Mouse (Mus musculus): ENCODE results near the gene Fmo2. TPM values are rescaled to one million over a fixed set of nuclear protein-coding genes. Genes with fewer than 3 reads are reported as not detected.

The Fmo2 gene
- total RNA-seq, 2 experiments from 2014 or later: 4.1 to 9.1 TPM

- DNase-seq: no peak
- intact Hi-C loops (cut with DNase I): no loop called here
Observed at GRCm38 (mm10) chr1:162857766-162858747, 40.5 kb downstream of the Fmo2 start.

- DNase-seq: no peak
- intact Hi-C loops (cut with DNase I): no loop called here
Observed at GRCm38 (mm10) chr1:162853812-162854482, 44.6 kb downstream of the Fmo2 start.

DNA sequence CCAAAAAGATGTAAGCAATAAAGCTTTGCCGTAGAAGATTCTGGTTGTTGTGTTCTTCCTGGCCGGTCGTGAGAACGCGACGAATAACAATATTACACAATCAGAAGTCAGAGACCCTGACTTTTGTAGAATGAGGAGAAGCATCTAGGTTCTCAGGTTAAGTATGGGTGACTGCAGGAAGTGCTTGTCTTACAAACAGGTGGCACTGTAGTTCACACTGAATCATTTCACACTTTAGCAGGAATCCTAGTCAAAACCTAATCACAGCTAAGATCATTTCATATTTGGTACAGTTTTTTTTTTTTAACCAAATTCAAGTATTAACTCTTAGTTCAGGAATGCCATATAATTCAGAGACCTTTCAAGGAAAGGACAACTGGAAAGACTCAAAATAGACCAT lies 51.0 kb downstream of the Fmo2 start:
- no peak for DNase-seq
- intact Hi-C loops (cut with DNase I): no loop called here

GRCm38 (mm10) chr1:162840211-162840610 lies 58.3 kb downstream of the Fmo2 start:
- no peak for DNase-seq
- intact Hi-C loops (cut with DNase I): no loop called here

- intact Hi-C loops (cut with DNase I): no loop called here
- no peak for DNase-seq
Observed at GRCm38 (mm10) chr1:162838976-162839375, 59.5 kb downstream of the Fmo2 start.

DNA sequence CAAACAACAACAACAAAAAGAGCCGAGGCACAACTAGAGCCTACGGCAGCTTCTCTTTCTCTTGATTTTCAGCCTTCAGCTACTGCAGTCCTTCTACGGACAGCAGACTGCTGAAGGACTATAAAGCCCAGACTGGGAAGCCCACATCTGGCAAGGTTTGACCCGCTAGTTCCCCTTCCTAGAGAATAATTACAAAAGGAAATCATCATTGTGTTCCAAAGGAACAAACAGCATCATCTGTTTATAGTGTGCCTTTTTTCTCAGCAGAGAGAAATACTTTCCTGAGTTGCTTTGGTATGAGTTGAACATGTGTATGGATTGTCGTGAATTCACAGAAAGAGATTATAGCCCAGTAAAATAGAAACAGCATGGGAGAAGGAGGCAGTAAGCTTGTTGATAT lies 64.2 kb downstream of the Fmo2 start:
- intact Hi-C loops (cut with DNase I): no loop called here
- DNase-seq: no peak

DNA sequence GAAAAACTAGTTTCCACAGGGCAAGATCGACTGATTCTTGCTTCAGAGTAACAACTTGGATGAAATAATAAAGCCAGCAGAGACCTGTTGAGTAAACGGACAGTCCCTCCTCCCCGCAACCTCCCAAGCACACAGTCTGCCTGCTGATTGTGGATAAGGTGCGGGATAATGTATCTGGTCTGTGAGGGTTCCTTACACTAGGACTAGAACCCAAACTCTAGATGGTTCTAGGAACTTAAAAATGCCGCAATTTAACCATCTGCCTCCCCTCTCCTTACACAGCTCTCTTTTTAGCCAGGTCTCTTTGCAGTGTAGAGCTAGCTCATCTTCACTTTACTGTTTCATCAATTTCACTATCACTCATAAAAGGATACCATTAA lies 66.0 kb downstream of the Fmo2 start:
- intact Hi-C loops (cut with DNase I): no loop called here
- no peak for DNase-seq

GRCm38 (mm10) chr1:162831838-162832573 lies 66.5 kb downstream of the Fmo2 start:
- intact Hi-C loops (cut with DNase I): no loop called here
- no peak for DNase-seq

Other genes with a start within 250 kb of the Fmo2 start
- gene Myocos, start 240.5 kb downstream of the Fmo2 start, total RNA-seq (2021): not detected
- 100 to 1,000 TPM; 113 to 126 TPM for gene Prrc2c, start 158.2 kb downstream of the Fmo2 start, total RNA-seq (2021)
- under 1 TPM in 1 of 2 experiments, not detected in 1; 0.27 TPM for gene Fmo4, start 84.8 kb downstream of the Fmo2 start, total RNA-seq (2021)
- 10 to 100 TPM; 33.4 to 41.8 TPM for gene Fmo1, start 32.1 kb downstream of the Fmo2 start, total RNA-seq (2021)
- gene Fmo6, start 38.8 kb upstream of the Fmo2 start, total RNA-seq (2021): not detected
- not detected for gene Fmo3, start 85.8 kb upstream of the Fmo2 start, total RNA-seq (2021)
- not detected for gene Mroh9, start 186.9 kb upstream of the Fmo2 start, total RNA-seq (2021)

Measured in heart, postnatal 10 days (tissue).